9 mouse cellular contexts compared by ENCODE assay signal in the genomic region with DNA sequence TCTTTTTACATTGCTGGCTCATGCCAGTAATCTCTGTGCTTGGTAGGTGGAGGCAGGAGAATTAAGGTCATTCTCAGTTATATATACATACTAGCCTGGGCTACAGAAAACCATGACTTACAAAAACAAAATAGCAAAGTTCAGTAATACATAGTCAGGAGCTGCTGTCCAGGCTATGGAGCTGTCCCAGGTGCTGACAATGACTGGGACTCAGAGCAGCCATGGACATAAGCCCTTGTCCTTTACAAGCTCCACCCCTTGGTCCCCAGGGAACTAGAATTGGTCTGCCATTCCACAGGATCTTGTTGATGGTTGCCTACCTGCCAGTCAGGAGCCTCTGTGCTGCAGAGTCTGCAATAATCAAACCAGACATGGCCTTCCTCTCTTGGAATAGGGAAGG.
DNase-seq lines count a peak whose midpoint lies in the region; ATAC-seq lines count a peak whose summit lies in the region.
"Had no signal": no experiment of that assay in that cellular context is flagged by ENCODE, and none has a peak within 500 bp of the region (broad histone marks: within the 10 kb centered on the region; RNA-seq: fewer than 3 reads in every experiment).

No protein-coding gene starts in this region.

- no peak overlapping the region for H3K4me2 ChIP-seq in neural tube, embryonic 11.5 days (ENCODE audit: low read depth)
- no peak overlapping the region for H3K4me2 ChIP-seq in midbrain, embryonic 13.5 days (replicated peaks)
- H3K4me2 ChIP-seq: embryonic facial prominence, embryonic 15.5 days; limb, embryonic 15.5 days had no signal

- no peaks in the 10 kb centered on the region for H3K27me3 ChIP-seq in neural tube, embryonic 11.5 days (ENCODE audit: control insufficient read depth, insufficient read depth, low read length)
- H3K27me3 ChIP-seq in midbrain, embryonic 13.5 days, result no peaks in the 10 kb centered on the region
- H3K27me3 ChIP-seq: embryonic facial prominence, embryonic 15.5 days; limb, embryonic 15.5 days had no signal

- H3K4me3 ChIP-seq in neural tube, embryonic 11.5 days (ENCODE audit: low read depth, low read length), result no peak overlapping the region
- no peak overlapping the region for H3K4me3 ChIP-seq in midbrain, embryonic 13.5 days (replicated peaks)
- H3K4me3 ChIP-seq: embryonic facial prominence, embryonic 15.5 days; limb, embryonic 15.5 days had no signal

- peak; percentile 44 for DNase-seq in kidney, postnatal 10 days
- DNase-seq in kidney, adult 8-10 months, result no peak
- DNase-seq in NIH3T3 (ENCODE audit: low read depth), result peak; percentile 57
- DNase-seq in embryo, embryonic 10.5 days (ENCODE audit: low spot score), result peak; percentile 66
- peak; percentile 44 for DNase-seq in neural tube, embryonic 11.5 days (ENCODE audit: low spot score)

- H3K9ac ChIP-seq in neural tube, embryonic 11.5 days (ENCODE audit: low read length), result no peak overlapping the region
- H3K9ac ChIP-seq in midbrain, embryonic 13.5 days (replicated peaks), result no peak overlapping the region
- H3K9ac ChIP-seq: embryonic facial prominence, embryonic 15.5 days; limb, embryonic 15.5 days had no signal

- no peaks in the 10 kb centered on the region for H3K36me3 ChIP-seq in neural tube, embryonic 11.5 days (ENCODE audit: control insufficient read depth, insufficient read depth, low read length)
- H3K36me3 ChIP-seq in midbrain, embryonic 13.5 days, result no peaks in the 10 kb centered on the region
- H3K36me3 ChIP-seq: embryonic facial prominence, embryonic 15.5 days; limb, embryonic 15.5 days had no signal

- no peaks in the 10 kb centered on the region for H3K4me1 ChIP-seq in neural tube, embryonic 11.5 days (ENCODE audit: control insufficient read depth, insufficient read depth, low read length)
- H3K4me1 ChIP-seq in midbrain, embryonic 13.5 days (replicated peaks), result no peaks in the 10 kb centered on the region
- H3K4me1 ChIP-seq: embryonic facial prominence, embryonic 15.5 days; limb, embryonic 15.5 days had no signal

- ATAC-seq in neural tube, embryonic 11.5 days (ENCODE audit: insufficient read depth, low FRiP score, low TSS enrichment), result no peak
- no peak for ATAC-seq in midbrain, embryonic 13.5 days
- no peak for ATAC-seq in erythroid progenitor cell, adult 5-6 weeks (replicated peaks; ENCODE audit: low FRiP score, poor library complexity, severe bottlenecking)

- no peak overlapping the region for H3K27ac ChIP-seq in neural tube, embryonic 11.5 days (ENCODE audit: low read depth, low read length)
- H3K27ac ChIP-seq in midbrain, embryonic 13.5 days, result no peak overlapping the region
- H3K27ac ChIP-seq: embryonic facial prominence, embryonic 15.5 days; limb, embryonic 15.5 days had no signal

- H3K9me3 ChIP-seq in neural tube, embryonic 11.5 days (ENCODE audit: control insufficient read depth, low read length), result no peaks in the 10 kb centered on the region
- no peaks in the 10 kb centered on the region for H3K9me3 ChIP-seq in midbrain, embryonic 13.5 days
- H3K9me3 ChIP-seq: embryonic facial prominence, embryonic 15.5 days; limb, embryonic 15.5 days had no signal

Comparison
In these comparisons a context has a peak if more than half of its experiments do, and no peak if none do; other contexts are left out.
1. DNase-seq: peak in kidney, postnatal 10 days (single experiment), NIH3T3 (single experiment), embryo, embryonic 10.5 days (single experiment) and neural tube, embryonic 11.5 days (single experiment); none in kidney, adult 8-10 months (0 of 2).